Mouse (Mus musculus): Measurements from ENCODE around the gene Nrap.

Gene Nrap

DNA sequence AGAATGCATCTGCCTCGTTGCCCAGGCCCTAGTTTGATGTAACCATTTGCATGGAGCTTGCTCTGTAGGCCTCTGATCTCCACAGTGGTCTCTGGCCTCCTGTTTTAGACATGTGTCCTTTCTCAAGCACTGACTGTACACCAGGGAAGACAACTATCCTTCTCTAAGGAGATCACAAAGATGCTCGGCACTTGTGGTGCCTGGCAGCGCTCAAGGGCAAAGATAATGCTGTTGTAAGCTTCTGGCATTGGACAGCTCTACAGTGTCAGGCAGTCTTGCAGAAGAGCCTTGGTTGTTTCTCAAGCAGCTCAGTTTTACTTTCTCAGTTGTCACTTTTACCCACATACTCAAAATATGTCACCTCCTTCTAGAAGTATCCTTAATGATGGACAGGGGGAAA lies 73.3 kb downstream of the Nrap start:
- no peak for DNase-seq (ENCODE audit: low read depth, low spot score)

DNA sequence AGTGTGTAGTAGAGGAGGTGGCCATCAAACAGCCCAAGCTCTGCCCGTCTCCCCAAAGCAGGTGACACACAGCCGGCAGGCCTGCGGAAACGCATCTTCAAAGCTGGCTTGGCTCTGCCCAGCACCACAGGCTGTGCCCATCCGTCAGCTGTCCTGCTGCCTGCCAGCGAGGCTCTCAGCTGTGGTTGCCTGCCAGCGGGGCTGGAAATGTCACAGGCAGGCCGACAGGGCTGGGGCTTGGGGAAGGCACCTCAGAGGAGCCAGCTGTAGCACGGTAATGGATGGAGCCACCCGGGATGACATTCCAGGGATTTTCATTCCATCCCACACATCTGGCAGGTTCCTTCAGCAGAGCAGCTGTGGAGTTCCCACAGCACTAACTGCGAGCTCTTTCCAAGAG lies 89.0 kb downstream of the Nrap start:
- DNase-seq (ENCODE audit: low read depth, low spot score): no peak

DNA sequence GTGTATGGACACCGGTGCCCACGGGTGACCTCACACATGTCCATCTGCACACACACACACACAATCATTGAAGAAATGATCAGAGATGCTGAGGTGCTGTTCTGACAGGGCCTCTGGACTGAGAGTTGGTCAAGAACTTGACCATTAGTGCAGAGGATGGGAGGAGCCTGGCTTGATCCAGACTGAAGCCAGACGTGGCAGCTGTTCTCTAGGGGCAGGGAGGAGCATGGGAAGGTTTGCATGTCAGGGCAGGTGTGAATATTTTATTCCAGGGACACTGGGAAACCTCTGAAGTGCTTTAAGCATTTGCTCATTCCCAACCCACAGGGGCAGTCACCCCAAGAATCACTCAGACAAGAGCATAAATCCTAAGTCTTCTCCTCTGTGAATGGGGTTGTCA lies 92.6 kb downstream of the Nrap start:
- peak; percentile 15 for DNase-seq (ENCODE audit: low read depth, low spot score)

GRCm38 (mm10) chr19:56296668-56297067 lies 93.2 kb downstream of the Nrap start:
- no peak for DNase-seq (ENCODE audit: low read depth, low spot score)

DNA sequence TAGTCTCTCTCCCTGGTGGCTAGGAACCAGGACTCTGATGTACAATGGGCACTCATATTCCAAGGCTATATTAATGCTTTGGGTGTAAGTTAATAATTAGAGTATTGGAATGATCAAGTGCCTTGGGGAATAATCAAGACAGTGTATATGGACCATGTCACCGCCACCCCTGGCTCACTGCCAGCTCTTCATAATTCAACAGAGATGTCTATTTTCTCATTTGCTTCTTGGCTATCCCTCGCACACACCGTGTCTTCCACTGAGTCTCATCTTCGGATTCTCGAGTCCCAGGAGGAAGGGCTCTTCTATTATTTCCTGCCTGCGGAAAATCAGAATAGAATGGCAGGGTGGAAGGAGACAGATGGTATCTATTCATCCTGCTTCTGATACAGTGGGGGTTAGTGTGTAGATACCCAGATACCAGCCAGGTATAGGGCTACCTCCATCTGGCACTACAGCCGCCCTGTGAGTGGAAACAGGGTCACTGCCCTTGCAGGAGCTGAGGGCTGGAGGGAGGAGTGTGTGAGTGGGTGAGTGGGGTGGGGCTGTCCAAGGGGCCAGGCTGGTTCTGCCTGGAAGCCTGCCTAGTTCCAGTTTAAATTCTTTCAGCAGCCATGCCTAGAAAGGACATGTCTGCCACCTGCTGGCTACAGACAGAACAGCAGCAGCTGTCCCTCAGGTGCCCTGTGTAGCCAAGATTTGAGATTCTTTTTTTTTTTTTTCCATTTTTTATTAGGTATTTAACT lies 95.0 kb downstream of the Nrap start:
- DNase-seq (ENCODE audit: low read depth, low spot score): peak; percentile 71

DNA sequence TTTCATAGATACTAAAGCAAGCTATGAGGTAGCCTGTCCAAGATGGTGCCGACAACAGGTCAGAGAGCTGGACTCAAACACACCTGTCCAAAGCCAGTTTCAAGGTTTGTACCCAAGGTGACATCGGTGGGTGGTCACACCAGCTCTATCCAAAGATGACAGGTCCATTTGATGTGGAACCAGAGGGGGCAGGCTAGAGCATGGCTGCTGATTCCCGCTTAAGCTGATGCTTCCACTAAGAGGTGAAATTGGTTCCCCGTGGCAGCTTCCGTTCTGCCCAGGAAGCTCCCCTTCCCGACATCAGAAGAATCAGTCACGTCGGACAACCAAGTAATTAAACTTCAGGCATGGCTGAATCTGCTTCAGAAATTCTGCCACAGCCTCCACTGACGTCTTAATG lies 97.5 kb downstream of the Nrap start:
- DNase-seq (ENCODE audit: low read depth, low spot score): no peak

DNA sequence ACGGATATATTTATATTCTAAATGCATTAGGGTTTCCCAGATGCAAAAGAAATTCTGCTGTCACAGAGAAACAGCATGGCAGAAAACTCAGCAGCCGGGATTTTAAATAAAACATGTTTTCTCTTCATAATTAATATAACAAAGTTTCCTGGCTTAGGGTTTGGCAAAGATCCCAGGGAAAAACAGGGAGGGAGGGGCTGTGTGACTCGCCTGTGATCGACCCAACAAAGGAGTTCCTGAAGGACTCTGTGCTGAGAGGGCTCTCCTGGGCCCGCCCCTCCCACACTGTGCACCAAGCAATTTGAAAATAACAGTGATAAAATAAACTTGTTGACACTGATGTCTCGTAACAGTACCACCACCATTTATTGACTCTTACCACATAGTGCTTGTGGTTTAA lies 97.9 kb downstream of the Nrap start:
- DNase-seq (ENCODE audit: low read depth, low spot score): no peak

GRCm38 (mm10) chr19:56289642-56290041 lies 100.2 kb downstream of the Nrap start:
- DNase-seq (ENCODE audit: low read depth, low spot score): no peak

DNA sequence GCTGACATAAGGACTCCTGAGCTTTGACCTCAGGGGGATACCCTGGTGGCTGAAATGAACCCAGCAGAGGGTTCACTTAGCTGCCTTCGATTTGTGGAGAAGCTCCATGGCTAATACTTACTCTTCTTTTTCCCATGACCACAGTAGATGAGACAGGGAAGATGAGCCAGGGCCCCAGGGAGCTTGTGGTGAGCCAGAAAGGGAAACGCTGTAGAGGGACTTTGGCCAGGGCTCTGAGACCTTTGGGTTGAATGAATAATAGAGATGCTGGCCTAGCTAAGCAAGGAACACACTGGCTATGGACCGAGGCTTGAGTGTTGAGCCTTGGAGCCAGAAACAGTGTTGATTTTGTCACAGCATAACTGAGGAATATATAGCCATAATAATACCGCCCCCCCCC lies 101.4 kb downstream of the Nrap start:
- no peak for DNase-seq (ENCODE audit: low read depth, low spot score)

GRCm38 (mm10) chr19:56287580-56288367 lies 102.1 kb downstream of the Nrap start:
- no peak for DNase-seq (ENCODE audit: low read depth, low spot score)

GRCm38 (mm10) chr19:56286866-56287265 lies 103.0 kb downstream of the Nrap start, which contains the start of gene Habp2:
TSS of gene Habp2 (plus strand) at chr19:56287137.
- no peak for DNase-seq (ENCODE audit: low read depth, low spot score)

- DNase-seq (ENCODE audit: low read depth, low spot score): no peak
These were observed 104.6 kb downstream of the Nrap start for GRCm38 (mm10) chr19:56285222-56285621.

DNA sequence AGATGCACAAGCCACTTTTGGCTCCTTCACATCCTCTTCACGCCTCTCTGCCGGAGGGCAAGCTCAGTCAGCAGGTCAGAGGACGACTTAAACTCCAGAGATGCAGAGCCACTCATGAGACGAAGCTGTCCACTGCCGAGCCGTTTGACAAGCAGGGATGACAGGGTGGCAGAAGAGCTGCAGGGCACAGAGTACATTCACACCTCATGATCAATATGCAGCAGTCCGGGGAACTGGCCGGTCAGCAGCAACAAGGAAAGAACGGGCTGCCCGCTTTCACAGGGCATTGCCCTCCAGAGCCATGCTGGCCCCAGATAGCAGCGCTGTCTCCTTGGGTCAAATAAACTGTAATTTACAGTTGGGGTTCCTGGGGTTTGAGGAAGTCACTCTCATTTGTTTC lies 111.5 kb downstream of the Nrap start:
- no peak for DNase-seq (ENCODE audit: low read depth, low spot score)

DNA sequence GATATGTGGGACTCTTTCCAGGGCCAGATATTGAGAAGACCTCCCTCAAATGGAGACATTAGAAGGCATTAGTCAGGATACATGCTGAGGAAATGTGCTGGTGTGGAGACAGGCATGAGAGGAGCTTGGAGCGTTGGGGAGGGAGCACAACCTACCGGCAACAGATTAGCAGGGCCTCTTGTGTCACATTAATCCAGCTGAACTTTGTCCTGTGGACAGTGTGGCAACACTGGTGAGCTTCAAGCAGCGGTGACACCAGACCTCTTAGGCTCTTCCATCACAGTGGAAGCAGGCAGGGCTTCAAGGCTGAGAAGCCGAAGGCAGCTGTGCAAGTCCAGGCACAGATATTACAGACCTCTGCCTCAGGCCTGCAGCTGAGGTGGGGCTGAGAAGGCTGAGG lies 111.9 kb downstream of the Nrap start:
- DNase-seq (ENCODE audit: low read depth, low spot score): no peak

DNA sequence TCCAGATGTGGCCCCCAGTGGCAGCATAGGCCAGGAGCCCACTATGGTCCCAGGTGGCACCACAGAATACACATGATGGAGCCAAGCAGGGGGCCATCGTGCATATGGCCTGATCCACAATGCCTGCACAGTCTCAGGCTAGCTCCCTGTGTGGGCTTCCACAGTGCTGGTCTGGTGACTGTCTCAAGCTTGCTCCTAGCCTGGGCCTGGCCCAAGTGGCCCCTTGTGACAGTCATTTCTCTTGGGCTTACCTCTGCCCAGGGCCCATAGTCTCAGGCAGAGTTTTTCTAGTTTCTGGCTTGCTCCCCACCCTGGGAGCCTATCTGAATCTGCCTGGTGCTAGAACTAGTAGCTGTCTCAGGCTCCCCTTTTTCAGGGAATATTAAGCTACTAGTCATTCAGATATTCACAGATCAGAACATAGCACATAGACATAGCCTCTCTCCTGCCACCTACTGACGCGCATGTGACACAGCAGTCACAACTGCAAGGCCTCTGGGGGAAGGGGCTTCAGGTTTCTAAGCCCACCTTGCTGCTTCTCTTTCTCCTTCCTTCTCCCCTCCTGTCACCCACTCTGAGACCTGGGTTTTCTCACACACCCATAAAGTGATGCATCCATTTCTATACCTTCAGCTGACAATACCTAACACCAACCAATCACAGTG lies 112.6 kb downstream of the Nrap start:
- DNase-seq (ENCODE audit: low read depth, low spot score): no peak

- no peak for DNase-seq (ENCODE audit: low read depth, low spot score)
These were observed 117.8 kb downstream of the Nrap start for GRCm38 (mm10) chr19:56272081-56272480.
